Mouse (Mus musculus): ENCODE results near the gene Mgmt. TPM values are rescaled to one million over a fixed set of nuclear protein-coding genes. Genes with fewer than 3 reads are reported as not detected.

Mgmt gene
- total RNA-seq, 4 experiments from 2014 or later, result 2.9 to 4.1 (median 3.6) TPM

DNA sequence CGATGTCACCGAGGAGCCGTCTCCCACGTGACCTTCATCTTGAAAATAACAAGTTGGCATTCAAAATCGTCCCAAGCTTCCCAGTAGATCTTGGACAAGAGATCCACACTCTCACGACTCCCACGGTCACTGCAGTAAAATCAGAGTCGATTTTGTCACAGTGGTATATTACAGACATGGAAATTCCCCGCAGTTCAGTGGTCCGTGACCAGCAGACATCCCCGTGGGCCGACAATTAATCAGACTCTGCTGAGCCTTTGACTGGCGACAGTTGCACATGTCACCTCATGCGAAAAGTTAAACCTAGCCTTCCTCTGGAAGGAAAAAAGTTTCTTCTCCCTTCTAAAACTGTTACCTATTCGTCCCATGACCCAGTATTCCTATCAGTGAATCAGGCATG is 106.8 kb downstream of the Mgmt start:
- no peak for DNase-seq (ENCODE audit: low spot score in 2 of 2)

DNA sequence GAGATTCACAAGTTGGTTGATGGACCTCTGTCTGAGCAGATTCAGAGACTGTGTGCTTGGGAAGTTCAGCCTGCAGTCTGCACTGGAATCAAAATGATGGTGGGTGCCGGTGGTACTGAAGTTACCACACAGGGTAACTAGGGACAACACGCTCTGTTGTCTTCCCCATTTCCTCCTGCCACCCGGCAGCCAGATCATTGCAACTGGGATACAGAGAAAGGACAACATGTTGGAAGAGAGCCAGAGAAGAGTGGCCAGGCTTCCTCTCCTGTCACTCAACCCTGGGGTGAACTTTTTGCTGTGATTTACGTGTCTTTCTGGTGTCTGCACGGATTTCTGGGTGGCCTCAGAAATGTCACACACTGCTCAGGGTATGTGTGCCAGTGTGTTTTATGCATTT is 107.4 kb downstream of the Mgmt start:
- no peak for DNase-seq (ENCODE audit: low spot score in 2 of 2)

DNA sequence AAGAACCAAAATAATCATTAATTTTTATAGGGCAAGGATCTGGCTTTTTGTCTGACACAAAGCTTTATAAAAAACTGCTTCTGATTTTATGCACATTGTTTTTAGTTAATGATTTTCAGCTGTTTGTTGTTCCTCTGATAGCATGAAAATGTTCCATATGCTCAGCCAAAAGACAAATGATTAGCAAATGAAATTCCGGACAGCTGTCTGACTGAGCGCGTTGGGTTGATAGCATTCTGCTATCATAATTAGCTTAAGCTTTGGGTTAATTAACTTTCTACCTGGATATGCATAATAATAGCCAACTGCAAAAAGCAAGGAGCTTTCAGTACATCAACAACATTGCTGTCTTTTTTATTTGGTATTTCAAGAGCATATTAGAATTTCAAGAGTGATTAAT is 108.0 kb downstream of the Mgmt start:
- no peak for DNase-seq (ENCODE audit: low spot score in 2 of 2)

DNA sequence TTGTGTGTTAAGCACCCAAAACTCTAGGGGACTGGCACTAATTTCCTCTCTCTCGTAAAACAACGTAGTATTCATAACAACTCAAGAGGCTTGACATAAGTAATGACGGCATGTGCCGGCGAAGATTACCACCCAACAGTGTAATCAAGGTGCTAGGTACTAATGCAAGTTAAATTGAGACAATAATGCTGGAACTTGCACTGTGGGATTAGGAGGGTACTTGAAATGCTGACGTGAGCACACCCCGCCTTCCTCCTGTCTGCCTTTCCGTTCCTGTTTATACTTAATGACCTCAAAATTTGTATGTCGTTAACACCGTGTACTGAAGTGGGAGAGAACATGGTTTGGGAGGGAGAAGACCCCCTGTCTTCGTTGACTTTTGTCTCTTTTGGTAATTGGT is 110.9 kb downstream of the Mgmt start:
- DNase-seq (ENCODE audit: low spot score in 2 of 2), result no peak

DNA sequence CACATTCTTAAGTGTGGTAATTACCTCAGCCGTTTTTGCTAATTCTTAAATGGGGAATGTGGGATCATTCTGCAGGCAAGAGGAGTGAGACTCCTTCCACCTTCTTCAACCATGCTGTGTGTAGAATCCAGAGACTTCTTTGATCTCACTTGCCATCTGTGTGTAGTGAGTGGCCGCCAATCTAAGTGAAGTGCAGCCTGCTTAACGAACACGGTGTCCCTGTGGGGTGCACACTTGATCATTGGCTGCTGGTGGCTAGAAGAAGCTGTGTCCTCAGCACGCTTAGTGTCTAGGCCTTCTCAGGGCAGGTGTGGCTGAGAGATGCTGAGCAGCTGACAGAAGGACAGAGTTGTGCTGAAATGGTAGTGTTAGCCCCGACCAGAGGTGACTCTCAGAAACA is 113.9 kb downstream of the Mgmt start:
- DNase-seq (ENCODE audit: low spot score in 2 of 2), result no peak

DNA sequence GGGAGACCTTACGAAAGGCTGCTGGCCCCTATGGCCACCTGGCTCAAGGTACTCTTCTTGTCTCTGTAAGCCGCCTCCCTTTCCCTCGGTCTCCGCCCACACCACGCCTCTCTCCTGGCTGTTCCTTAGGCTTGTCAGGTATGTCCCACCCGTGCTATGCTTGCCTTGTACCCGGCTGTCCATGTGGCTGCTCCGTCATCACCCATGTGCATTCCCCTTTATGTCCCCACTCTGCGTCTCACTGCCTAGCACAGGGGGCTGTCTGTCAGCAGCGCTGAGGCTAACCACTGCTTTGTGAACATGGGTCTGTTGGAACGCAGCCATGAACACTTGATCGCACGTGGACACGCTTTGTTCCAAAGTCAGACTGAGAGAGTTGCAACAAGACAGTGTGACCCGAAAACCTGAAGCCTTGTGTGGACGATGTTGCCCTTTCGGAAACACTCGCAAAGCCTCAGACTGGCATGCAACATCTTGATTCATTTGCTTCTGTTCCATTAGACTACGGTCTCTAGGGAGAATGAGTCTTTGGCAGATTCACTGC is 115.4 kb downstream of the Mgmt start:
- DNase-seq (ENCODE audit: low spot score in 2 of 2), result no peak

DNA sequence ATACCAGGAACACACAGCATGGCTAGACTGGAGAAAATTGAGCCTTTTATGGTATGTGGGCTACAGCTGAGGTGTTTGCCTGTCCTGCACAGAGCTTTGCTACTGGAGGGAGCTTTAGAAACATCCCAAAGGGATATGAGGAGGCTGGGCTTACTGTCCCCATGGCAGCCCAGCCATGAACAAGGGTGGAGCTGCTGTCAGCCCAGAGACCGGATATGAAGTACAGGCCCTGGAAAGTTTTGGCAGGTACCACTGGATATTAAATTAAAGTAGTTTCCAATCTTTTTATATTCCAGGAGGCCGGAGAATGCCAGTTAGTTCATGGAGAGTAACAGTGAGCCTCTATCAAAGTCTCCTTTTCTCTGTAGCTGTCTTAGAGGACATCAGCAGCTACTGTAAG is 116.0 kb downstream of the Mgmt start:
- no peak for DNase-seq (ENCODE audit: low spot score in 2 of 2)

DNA sequence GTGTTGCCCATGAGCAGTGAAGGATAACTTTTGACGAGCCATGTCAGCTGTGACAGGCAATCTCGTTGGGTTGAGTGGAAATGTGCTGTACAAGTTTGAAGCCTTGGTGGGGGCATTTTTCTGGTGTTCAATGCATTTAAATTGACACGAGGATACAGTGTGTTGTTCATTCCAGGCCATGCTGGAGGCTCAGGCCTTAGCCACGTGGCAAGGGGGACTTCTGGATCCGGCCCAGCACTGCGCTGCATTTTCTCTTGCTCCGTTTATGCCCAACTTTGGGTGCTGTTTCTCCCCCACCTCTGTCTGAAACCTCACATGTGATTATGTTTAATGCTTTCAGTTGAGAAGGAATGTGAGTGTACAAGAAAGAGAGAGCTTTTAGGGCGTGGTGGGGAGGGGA is 118.3 kb downstream of the Mgmt start:
- DNase-seq (ENCODE audit: low spot score in 2 of 2), result no peak

DNA sequence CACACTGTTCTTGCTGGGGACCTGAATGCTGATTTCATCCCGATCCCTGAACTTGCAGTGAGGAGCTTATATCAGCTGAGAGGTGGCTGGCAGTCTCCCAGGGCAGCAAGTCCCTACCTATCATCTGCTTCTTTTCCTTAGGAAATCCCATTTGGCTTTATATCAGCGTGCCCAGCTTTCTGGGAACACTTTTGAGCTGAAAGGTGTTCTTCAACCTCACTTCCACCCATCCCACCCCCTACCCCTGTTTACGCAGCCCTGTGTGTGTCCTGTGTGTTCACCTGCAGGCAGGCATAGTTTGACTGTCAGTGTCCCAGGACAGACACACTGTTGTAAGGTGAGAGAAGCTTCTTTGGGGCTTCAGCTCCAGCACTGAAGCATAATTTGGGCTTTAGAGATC is 119.0 kb downstream of the Mgmt start:
- no peak for DNase-seq (ENCODE audit: low spot score in 2 of 2)

DNA sequence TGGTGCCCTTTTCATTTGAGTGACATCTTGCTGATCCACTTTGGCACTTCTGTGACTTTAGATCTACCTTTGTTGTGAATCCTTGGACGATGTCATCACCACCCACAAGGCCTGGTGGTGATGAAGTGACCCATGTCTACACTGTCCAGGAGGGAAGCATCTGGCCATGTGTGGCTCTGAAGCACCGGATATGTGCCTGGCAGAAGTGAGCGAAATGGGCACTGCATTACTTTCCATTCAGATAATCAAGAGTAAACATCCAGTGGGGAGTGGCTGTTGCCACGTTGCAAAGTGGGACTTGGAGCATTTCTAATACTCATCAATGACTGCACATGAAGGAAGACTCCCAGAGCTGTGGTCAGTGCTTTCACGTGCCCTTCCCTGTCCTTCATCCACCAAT is 124.2 kb downstream of the Mgmt start:
- DNase-seq (ENCODE audit: low spot score in 2 of 2), result no peak

DNA sequence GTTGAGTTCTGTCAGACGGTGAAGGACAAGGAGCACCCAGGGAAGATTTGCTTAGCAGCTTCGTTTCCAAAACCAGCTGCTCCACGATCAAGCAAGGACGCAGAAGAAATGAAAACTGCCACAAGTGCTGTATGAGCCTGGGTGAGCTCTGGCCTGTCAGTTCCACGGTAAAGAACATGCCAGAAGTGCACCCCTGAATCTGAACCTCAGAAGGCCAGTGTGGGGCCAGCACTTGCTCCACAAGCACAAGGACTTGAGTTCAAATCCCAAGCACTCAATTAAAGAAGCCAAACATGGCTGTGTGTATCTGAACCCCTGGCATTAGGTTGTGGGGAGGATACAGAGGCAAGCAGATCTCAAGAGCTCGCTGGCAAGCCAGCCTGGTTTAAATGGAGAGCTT is 125.8 kb downstream of the Mgmt start:
- DNase-seq (ENCODE audit: low spot score in 2 of 2), result no peak

DNA sequence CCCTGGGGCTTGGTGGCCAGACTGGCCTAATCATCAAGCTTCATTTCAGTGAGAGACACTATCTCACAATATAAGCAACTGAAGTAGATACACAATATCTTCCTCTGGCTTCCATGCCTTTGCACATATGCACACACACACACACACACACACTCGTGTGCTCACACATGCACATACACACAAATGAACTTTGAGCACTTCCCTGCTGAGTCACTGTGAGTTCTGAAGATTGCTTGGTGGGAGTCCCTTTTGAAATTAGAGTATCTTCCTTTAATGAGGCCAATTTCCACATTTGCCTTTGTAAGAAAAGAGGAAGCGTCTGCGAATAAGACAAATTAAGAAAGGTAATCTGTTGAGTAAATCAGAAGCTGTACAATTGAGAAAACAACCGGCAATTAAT is 136.4 kb downstream of the Mgmt start:
- DNase-seq (ENCODE audit: low spot score in 2 of 2), result no peak

DNA sequence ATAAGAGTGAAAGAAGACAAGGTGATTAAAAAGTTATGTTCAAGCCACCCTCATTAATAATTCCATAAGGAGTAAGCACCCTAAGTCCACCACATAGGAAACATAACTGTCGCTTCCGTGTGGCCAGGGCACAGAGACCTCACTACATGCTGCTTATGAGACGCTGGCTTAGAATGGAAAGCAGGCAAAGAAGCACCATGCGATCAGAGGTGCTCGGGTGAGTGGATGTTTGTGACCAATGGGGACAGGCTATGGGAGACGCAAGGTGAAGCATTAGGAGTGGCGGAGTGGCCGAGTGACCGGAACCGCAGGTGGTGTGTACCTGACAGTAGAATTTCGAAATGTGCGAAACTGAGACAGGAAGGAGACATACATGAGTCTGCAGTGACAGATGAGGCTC is 138.8 kb downstream of the Mgmt start:
- no peak for DNase-seq (ENCODE audit: low spot score in 2 of 2)

DNA sequence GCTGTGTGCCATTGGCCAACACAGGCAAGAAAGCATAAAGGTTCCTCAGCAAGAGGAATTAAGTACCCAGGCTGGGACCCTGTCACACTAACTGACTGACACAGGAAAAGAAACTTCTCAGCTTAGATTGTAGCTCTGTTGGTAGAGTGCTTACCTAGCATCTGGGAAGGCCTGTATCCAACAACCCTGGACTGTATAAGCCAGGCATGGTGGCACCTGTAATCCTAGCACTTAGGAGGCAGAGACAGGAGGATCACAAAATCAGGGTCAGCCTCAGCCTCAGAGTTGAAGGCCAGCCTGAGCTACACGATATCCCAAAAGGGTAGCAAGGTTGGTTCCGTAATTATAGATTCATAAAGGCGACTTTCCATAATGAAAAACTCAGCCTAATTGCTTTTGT is 140.6 kb downstream of the Mgmt start:
- no peak for DNase-seq (ENCODE audit: low spot score in 2 of 2)

DNA sequence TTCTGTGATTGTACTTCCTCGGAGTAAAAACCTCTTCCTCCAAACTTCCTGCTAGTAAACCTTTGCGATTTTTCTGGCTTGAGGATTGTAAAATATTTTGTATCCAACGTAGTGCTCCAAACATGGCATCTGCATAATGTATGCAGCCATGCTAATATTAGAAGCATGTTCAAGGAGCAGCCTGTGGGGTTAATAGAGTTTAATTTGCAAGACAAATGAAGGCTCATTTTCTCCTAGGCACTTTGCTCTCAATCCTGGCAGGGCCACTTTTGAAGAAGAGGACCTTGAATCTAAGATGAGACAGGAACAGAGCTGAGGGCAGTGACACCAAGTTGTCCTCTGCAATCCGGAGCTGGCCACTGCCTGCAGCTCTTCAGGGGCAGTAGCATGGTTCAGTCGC is 141.5 kb downstream of the Mgmt start:
- no peak for DNase-seq (ENCODE audit: low spot score in 2 of 2)

DNA sequence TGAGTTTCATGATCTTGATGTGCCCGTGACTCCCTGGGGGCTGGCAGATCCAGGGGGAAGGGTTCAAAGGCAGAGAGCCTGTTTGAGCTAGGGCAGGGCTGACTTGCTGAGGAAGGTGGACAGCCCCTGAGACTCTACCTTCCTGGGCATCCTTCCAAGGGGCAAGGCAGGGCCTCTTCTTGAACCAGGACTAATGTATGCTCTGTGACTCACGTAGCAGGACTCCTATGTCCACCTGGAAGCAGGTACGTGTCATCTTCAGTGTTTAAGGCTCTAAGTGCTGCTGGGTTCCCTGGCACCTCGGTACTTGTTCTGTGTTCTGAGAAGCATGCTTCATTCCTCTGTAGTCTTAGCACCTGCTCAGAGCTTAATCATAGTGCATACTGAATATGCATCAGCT is 143.1 kb downstream of the Mgmt start:
- no peak for DNase-seq (ENCODE audit: low spot score in 2 of 2)

DNA sequence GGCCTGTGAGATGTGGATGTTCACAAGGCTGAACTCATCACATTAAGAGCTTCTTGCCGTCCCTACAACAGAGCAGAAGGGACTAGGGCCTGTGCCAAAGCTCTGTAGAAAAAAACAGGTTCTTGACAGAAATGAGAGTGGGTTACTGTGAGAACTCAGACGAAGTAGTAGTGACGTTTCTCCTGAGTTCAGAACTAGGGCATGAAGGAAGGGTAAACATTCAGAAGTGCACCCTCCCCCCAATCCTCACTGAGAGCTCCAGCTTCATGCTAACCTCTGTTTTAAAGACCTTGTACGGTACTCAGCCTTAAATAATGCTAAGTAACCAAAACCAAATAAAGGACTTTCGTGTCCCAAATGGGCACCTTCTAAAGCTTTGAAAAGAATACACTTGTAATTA is 143.5 kb downstream of the Mgmt start:
- no peak for DNase-seq (ENCODE audit: low spot score in 2 of 2)

DNA sequence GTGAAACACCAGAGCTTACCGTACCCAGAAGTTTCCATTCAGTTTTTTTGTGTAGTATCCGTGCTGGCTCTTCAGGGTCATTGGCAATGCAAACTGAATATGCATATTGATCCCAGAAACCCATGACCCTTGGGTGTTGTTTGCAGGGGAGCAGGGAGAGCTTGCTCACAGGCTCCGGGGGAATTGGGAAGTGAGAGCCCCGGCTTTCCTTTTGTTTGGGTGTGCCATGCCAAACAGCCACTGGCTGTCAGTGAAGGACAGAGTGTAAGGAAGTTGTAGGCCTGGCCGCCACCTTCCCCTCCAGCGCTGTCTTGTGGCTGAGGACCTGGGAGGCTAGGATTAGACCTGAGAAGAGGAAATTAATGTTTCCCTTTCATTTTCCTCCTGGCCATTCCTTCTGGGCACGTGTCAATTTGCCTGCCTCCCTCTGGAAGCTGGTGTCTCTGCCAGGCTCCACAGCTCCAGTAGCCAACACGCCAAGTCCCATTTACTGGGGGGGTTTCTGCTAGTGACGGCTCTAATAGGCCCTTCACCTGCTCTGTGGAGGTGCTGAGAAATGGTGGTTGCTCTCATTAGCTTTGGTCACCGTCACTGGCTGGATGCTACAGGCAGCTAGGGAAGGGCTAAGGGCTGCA is 144.0 kb downstream of the Mgmt start:
- DNase-seq (ENCODE audit: low spot score in 2 of 2), result no peak

DNA sequence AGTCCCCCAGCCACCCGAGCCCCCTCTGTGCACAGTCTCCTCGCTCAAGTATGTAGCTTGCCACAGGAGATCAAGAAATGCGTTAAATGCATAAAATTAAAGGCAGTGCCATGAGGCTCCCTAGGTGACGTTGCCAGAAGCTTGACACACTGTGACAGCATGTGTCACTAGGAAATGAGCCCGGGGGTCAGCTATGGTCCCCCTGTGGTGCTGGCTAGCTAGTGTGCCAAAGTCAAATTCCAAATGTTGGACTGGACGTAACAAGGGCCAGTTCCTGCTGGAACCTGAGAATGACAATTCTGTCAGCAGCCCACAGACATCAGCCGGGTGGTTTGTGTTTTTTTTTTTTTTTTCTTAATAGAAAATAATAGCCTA is 144.5 kb downstream of the Mgmt start:
- DNase-seq (ENCODE audit: low spot score in 2 of 2), result no peak

DNA sequence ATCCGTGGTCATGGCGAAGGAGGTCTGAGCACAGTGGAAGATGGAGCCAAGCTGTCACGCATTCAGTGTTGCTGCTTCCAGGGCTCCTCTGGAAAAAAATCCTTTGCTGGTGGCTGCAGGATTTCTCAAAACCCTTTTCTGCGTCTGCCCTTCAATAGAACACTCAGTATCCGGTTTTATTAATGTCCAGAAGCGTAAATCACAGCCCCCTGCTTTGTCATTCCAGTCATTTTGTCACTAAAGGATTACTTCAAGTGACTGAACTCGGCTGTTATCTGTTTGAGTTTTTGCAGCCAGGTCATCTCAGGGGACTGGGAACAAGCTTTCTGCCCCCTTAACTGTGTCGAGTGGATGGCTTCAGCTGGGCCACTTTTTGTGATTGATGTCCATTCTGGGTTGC is 146.2 kb downstream of the Mgmt start:
- DNase-seq (ENCODE audit: low spot score in 2 of 2), result no peak

DNA sequence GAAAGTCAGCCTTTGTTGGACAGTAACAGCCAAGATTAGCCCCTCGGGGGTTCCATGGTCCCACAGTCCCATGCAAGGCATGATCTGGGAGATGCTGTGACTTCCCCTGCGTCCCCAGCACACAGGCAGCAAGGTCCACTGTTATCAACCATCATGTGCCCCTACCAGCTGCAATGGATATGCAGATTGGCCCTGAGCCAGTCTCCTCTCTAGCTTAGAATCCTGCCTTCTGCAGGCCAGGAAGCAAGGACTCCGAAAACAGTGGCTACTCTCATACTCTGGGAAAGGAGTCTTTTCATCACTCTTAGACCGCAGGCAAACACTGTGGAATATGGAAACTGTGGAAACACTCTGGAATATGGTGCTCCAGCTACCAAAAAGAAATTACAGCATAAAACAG is 152.5 kb downstream of the Mgmt start:
- DNase-seq (ENCODE audit: low spot score in 2 of 2), result no peak

DNA sequence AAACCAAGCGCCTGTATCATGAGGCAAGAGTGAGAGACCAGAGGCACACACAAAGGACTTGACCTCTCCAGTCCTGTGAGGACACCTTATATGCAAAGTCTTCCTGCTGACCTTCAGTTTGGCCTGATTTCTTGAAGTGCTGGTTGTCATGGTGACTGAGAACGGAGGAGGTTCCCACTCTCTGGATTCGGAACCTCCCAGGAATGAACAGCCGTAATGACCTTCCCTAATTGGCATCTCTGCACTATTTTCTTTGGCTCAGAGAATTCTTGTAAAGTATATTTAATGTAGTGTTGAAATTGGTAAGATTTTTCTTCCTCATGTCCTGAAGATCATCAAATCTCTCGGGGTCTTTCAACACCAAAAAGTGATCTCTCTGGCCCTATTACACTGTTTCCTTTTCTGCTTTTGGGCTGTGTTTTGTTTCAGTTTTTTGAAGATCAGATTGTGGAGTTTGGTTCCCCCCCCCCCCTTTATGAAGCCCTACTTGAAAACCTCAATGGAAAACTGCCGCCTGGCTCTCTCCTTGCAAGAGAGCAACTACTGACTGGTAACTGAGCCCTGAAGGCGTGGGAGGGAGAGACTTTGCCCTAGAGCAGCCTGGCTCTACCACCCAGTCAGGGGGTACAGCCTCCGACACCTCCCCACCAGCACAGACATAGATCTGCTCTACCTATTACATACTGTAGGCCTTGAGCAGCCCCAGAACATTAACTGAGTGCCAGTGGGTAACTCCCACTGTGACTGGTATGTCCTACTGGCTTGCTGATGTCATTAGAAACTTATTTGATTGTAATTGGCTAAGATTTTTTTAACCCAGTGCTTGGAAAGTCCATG is 153.9 kb downstream of the Mgmt start:
- DNase-seq (ENCODE audit: low spot score in 2 of 2), result no peak

DNA sequence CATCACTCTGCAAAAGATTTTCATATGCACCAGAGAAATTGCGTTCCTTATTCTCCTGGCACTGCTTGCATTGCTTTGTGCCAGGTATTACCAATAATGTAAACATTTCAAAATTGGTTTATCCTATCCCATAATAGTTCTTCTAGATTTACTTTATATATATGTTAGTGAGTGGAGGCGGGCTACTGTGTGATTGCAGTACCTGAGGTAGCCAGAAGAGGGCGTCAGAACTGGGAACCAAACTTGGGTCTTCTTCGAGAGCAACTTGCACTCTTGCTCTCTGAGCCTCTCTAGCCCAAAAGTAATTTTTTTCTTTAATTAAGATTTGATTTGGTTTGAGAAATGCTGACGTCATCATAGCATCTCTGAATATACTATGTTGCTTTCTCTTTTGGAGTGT is 159.9 kb downstream of the Mgmt start:
- DNase-seq (ENCODE audit: low spot score in 2 of 2), result no peak
